Mouse (Mus musculus): ENCODE results near the gene Foxm1. TPM values are rescaled to one million over a fixed set of nuclear protein-coding genes. Genes with fewer than 3 reads are reported as not detected.
"Not testable (repeated sequence)": the region's sequence is repeated elsewhere in the genome, so short reads cannot be mapped to it uniquely, and the experiment has no call there.

Foxm1 gene
- polyA plus RNA-seq, 1 experiment, result 24.8 TPM

DNA sequence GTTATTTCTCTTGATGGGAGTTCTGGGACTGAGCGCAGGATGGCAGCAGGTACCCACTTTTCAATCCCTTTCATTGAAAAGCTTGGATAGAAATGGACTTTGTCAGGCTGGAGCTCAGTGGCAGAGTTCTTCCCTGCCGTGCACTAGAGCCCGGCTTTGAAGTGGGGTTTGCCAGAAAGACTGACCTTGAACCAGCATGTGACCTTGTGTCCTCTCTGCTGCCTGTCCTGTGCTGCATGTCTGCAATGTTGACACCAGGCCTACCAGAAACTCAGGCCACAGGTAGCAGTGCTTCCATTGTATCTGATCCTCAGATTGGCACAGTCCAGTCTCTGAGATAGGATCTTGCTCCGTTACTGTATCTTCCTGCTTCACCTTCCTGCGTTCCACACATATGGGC, 7.3 kb downstream of the Foxm1 start:
- 93% methylated on average over 5 of the region's 5 CpGs for WGBS
- DNase-seq (ENCODE audit: low read depth, low spot score), result no peak

DNA sequence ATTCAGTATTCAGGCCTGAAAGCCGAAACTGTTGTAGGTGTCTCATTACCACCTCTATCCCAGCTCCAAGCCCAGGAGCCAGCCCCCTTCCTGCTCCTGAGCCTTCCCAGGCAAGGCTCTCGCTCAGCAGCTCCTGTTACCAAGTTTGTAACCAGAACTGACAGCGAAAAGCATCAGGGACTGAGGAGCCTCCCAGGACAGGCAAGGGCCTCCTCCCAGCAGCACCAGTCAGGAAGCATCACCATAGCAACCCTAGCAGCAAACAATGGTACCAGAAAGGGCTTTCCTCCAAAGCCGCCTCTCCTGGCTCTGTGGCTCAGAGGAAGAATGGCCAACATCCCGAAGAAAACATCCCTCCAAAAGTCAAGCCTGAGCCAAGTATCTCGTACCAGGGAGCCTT, 12.4 kb downstream of the Foxm1 start, which contains the start of the genes Tex52 and Gm44596:
Gene Tex52 (plus strand): TSS at position 265 of the 400 bp plus-strand sequence.
Gene Gm44596 (plus strand): TSS at position 312 of the 400 bp plus-strand sequence.
- no peak for DNase-seq (ENCODE audit: low read depth, low spot score)
- 56% methylated on average over 6 of the region's 6 CpGs for WGBS

GRCm38 (mm10) chr6:128376371-128377085, 13.8 kb downstream of the Foxm1 start:
- 88% methylated on average over 17 of the region's 17 CpGs for WGBS
- no peak for DNase-seq (ENCODE audit: low read depth, low spot score)

DNA sequence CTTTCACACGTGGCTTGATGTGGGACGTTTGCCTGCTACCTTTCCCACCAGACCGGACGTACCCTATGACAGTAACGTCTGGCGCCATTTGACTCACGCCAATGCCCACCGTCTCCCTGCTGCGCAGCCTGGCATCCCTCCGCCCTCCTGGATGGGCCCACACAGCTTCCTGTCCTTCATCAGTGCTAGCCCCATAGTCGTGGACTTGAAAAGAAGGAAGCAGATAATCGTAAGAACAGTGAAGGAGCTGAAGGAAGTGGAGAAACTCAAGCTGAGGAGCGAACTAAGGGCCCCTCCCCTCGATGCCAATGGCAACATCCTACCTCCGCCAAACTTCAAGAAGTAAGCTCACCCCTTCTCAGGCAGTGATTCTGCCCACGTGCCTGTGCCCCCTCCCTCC, 16.9 kb downstream of the Foxm1 start:
- WGBS, result 82% methylated on average over 16 of the region's 16 CpGs
- DNase-seq (ENCODE audit: low read depth, low spot score), result no peak

DNA sequence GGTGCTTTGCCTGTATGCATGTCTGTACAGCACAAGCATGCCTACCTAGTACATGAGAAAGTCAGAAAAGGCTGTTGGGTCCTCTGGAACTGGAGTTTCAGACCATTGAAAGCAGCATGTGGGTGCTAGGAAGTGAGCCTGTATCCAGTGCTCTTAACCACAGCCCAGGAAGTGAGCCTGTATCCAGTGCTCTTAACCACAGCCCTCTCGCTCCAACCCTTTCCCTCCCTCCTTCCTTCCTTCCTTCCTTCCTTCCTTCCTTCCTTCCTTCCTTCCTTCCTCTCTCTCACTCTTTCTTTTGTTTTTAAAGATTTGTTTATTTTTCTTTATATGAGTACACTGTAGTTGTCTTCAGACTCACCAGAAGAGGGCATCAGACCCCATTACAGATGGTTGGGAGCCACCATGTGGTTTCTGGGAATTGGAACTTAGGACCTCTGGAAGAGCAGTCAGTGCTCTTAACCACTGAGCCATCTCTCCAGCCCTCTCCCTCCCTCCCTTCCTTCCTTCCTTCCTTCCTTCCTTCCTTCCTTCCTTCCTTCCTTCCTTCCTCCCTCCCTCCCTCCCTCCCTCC, 17.9 kb downstream of the Foxm1 start:
- 69% methylated on average over 1 of the region's 1 CpGs for WGBS
- not testable (repeated sequence) for DNase-seq (ENCODE audit: low read depth, low spot score)

DNA sequence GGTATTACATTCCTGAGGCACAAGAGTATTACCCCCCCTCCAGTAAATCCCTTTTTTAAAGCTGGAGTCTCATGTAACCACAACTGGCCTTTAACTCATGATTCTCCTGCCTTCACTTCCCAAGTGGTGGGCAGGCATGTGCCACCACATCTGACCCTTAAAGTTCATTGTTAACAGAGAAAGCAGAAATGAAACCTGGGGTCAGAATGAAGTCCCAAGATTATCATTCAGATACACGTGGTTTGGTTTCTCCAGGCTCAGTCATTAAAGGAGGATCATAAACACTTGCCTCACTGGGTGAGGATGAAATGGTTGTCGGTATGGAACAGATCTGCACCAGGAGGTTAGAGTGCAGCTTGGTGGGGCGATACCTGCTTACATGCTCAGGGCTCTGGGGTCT, 18.5 kb downstream of the Foxm1 start:
- 53% methylated on average over 3 of the region's 3 CpGs for WGBS
- DNase-seq (ENCODE audit: low read depth, low spot score), result no peak

GRCm38 (mm10) chr6:128383752-128384151, 21.0 kb downstream of the Foxm1 start:
- WGBS, result 73% methylated on average over 7 of the region's 7 CpGs
- DNase-seq (ENCODE audit: low read depth, low spot score), result no peak

DNA sequence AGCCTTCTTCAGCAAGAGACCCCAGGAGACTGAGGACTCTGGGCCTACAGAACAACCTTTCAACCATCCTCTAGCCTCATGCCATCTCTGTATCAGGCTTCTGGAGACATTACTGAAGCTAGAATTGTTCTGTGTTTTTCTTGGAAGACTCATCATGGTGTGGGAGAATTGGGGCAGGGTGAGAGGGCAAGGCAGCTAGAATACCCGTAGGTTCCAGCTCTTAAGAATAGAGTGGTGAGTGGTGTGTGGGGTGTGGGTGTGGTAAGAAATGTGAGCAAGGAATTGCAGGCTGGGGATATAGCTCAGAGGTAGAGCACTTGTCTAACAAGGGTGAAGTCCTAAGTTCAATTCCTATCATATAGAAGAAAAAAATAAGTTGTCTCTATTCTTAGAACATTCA, 22.3 kb downstream of the Foxm1 start:
- 34% methylated on average over 1 of the region's 1 CpGs for WGBS

GRCm38 (mm10) chr6:128389185-128389584, 26.4 kb downstream of the Foxm1 start:
- no peak for DNase-seq (ENCODE audit: low read depth, low spot score)
- whole genome bisulfite sequencing, result 32% methylated on average over 1 of the region's 1 CpGs

More for the DNA sequence above, 22.3 kb downstream of the Foxm1 start:
- no peak for DNase-seq (ENCODE audit: low read depth, low spot score)

DNA sequence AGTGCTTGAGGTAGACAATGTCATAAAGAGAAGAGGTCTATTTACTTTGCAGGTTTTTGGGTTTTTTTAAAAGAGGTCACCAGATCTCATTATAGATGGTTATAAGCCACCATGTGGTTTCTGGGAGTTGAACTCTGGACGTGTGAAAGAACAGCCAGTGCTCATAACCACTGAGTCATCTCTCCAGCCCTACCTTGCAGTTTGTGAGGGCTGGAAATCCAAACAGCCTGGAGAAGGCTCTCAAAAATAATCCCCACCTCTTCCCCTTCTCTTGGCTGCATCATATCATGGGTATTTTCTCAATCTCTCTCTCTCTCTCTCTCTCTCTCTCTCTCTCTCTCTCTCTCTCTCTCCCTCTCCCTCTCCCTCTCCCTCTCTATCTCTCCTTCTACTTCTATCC, 27.9 kb downstream of the Foxm1 start:
- no peak for DNase-seq (ENCODE audit: low read depth, low spot score)
- WGBS, result 12% methylated on average over 1 of the region's 1 CpGs

DNA sequence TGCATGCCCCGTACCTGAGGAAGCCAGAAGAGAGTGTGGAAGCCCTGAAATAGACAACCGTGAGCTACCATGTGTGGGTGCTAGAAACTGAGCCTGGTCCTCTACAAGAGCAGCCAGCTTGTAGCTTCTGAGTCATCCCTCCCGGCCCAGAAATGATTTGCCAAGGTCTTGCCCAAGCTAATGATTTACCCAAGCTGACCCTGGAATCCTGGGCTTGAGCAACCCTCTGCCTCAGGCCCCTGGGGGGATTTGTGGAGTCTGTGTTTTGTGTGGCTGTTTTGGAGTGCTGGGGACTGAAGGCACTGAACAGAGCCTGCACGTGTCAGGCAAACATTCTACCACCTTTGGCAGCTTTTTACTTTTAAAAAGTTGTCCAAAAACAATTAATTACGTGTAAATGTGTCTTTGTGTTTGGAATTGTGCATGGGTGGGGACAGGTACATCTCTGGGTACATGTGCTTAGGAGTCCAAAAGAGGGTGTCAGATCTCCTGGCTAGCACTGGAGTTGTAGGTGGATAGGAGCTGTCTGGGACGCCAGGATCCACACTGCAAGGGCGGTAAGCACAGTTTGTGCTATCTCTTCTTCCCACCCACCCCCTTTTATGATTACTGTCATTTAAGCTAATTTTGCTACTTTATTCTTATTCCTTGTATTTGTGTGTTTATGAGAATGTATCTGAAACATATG, 35.0 kb downstream of the Foxm1 start:
- 60% methylated on average over 7 of the region's 7 CpGs for WGBS
- DNase-seq (ENCODE audit: low read depth, low spot score), result no peak

DNA sequence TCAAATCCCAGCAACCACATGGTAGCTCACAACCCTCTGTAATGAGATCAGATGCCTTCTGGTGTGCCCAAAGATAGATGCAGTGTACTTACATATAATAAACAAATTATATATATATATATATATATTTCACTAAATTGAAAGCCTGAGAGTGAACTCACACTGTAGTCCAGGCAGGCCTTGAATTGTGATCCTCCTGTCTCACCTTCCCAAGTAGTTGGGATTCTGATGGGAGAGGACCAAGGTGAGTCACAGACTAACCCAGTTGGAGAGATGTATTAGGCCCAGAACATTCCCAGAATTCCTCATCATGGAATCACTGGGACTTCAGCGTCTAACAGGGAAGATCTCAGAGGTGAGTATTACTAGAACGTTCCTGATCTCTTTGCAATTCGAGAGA, 36.2 kb downstream of the Foxm1 start, which contains the start of gene Nrip2:
Gene Nrip2 (plus strand): TSS at position 301 of the 400 bp plus-strand sequence.
- no peak for DNase-seq (ENCODE audit: low read depth, low spot score)
- WGBS, result 79% methylated on average over 3 of the region's 3 CpGs

DNA sequence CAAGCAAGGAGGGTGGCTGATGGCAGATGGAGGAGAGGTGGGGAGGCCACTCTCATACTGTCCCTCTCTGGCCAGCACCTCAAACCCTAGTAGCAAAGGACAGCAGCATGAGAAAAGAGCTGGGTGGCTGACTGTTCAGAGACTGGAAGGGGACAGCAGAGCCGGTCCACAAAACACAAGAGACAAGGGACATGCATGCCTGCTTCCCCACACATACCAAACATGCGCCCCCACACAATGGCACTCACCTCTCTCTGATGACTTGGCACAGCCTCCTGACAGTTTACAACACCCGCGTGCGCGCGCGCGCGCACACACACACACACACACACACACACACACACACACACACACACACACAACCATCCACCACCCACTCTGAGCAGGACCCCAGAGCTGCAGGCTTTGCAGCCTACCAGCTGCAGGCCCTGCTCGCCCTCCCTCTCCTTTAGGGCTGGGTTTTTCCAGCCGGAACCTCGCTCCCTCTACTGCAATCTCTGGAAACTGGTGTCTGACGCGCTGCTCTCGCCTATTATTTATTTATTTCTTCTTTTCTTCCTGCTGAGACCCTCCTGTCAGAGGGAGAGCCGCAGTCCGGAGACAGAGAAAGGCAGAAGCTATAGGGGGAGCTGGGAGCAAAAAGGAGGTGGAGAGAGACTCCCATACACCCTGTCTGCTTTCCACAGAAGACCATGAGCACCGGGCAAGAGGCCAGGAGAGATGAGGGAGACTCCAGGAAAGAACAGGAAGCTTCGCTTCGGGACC, 36.8 kb downstream of the Foxm1 start:
- DNase-seq (ENCODE audit: low read depth, low spot score), result no peak

GRCm38 (mm10) chr6:128404708-128405107, 41.9 kb downstream of the Foxm1 start:
- DNase-seq (ENCODE audit: low read depth, low spot score), result no peak
- 53% methylated on average over 5 of the region's 5 CpGs for WGBS

More for the DNA sequence above, 36.8 kb downstream of the Foxm1 start:
- WGBS, result 14% methylated on average over 21 of the region's 21 CpGs

DNA sequence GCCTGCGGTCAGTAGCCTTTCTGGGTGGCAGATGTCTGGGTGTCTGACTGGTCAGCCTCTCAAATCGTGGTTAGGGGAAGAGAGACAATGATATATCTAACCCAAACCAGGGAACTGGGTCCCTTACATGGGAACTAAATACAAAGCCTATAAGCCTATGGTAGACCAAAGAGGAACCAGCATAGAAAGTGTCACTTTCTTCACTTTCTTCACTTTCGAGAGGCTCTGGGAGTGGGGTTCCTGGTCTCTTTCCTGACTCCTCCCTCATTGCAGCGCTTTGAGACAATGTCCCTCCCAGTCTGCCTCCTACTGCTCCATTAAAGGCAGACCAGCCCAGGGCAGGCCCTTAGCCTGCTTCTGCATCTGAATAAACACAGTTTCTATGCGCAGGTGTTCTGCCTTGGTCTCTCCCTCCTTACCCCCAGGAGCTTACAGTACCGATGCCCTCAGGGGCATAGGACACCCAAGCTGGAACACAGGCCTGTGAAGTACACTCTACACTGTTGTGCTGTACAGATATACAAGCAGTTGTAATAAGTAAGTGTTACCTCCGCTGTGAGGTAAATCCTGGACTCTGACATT, 45.9 kb downstream of the Foxm1 start:
- DNase-seq (ENCODE audit: low read depth, low spot score), result no peak
- 90% methylated on average over 7 of the region's 7 CpGs for WGBS

DNA sequence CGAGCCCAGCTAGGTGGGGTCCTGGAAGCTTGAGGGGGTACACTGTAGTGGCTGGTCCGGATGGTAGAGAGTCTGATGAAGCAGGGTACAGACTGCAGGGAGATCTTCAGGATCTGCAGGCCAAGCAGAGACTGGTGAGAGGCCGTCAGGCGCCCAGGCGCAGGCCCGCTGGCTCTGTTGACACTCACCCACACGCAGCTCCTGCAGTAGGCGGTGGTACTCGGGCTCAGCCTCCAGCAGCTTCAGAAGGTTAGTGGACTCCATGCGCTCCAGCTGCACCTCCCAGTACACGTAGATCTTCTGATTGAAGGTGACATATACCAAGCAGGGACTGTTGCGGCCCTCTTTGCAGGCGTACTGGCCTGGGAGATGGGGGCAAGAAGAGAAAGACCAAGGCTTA, 47.5 kb downstream of the Foxm1 start:
- no peak for DNase-seq (ENCODE audit: low read depth, low spot score)
- 95% methylated on average over 13 of the region's 13 CpGs for WGBS

- WGBS, result 13% methylated on average over 3 of the region's 3 CpGs
- DNase-seq (ENCODE audit: low read depth, low spot score), result no peak
These were observed 48.3 kb downstream of the Foxm1 start for GRCm38 (mm10) chr6:128411115-128411514.

DNA sequence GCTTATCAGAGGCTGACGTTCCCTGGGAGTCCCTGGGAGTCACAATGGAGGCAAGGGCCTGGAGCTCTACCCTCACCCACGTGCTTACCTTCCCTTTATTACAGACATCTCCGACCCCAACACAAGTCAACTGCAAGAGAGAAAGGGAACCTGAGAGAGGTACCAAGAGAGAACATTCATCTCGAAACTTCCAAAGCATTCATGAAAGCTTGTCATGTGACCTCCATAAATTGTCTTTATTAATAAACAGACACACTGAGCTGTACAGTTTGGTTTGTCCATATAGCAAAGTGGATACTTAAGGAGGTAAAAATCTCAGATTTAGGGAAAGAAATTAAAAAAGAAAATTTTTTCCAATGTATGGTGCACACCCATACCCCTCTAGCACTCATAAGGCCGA, 53.4 kb downstream of the Foxm1 start:
- 89% methylated on average over 5 of the region's 5 CpGs for WGBS
- no peak for DNase-seq (ENCODE audit: low read depth, low spot score)

- no peak for DNase-seq (ENCODE audit: low read depth, low spot score)
- WGBS, result 71% methylated on average over 1 of the region's 1 CpGs
These were observed 55.3 kb downstream of the Foxm1 start for GRCm38 (mm10) chr6:128418076-128418475.

- DNase-seq (ENCODE audit: low read depth, low spot score), result no peak
- 39% methylated on average over 2 of the region's 2 CpGs for WGBS
These were observed 58.3 kb downstream of the Foxm1 start for GRCm38 (mm10) chr6:128421036-128421435.

Data from large intestine, adult 2 months (tissue).